Mouse (Mus musculus): ENCODE results near the gene Cited1. TPM values are rescaled to one million over a fixed set of nuclear protein-coding genes. Genes with fewer than 3 reads are reported as not detected.
A peak's percentile ranks its signal among the peaks of the same experiment; 100 is the strongest.

The Cited1 gene
- total and polyA plus RNA-seq, 3 experiments = not detected

- H3K79me2 ChIP-seq (ENCODE audit: control insufficient read depth, insufficient read depth, low read length, poor library complexity) = no peaks in the 10 kb centered on the region
- H3K4me1 ChIP-seq (ENCODE audit: control insufficient read depth in 1 of 2, insufficient read depth in 2 of 2, low read length in 2 of 2) = no peaks in the 10 kb centered on the region
- H3K4me3 ChIP-seq (ENCODE audit: control insufficient read depth in 1 of 2, insufficient read depth in 1 of 2, low read depth in 2 of 2, low read length in 2 of 2) = no peak overlapping the region
- DNase-seq (ENCODE audit: low read depth, low spot score) = no peak
- H3K36me3 ChIP-seq (ENCODE audit: control insufficient read depth in 1 of 2, insufficient read depth in 2 of 2, low read length in 2 of 2) = no peaks in the 10 kb centered on the region
- no peak overlapping the region for H3K27ac ChIP-seq (ENCODE audit: control insufficient read depth, low read depth, low read length)
- TF ChIP-seq USF1 (IDR thresholded peaks at IDR 0.05; ENCODE audit: low read depth, low read length) (no peak), RCOR1 (IDR thresholded peaks at IDR 0.05; ENCODE audit: low read depth, low read length) (no peak), HCFC1 (IDR thresholded peaks at IDR 0.05; ENCODE audit: low read depth, low read length) (no peak), TAL1 (IDR thresholded peaks at IDR 0.05; ENCODE audit: low read length) (no peak), POLR2AphosphoS5 (IDR thresholded peaks at IDR 0.05; ENCODE audit: borderline replicate concordance, low read depth, low read length) (no peak), MYC (IDR thresholded peaks at IDR 0.05; ENCODE audit: low read depth, low read length) (no peak), BHLHE40 (IDR thresholded peaks at IDR 0.05; ENCODE audit: borderline replicate concordance, low read depth, low read length) (no peak)
- H3K9me3 ChIP-seq (replicated peaks; ENCODE audit: insufficient read depth, low read length) = no peaks in the 10 kb centered on the region
- H3K9ac ChIP-seq (ENCODE audit: control insufficient read depth, low read depth, low read length, poor library complexity, severe bottlenecking) = no peak overlapping the region
- no peaks in the 10 kb centered on the region for H3K27me3 ChIP-seq (ENCODE audit: control insufficient read depth in 1 of 2, insufficient read depth in 2 of 2, low read length in 2 of 2)
These were observed 1.7 kb downstream of the Cited1 start for GRCm38 (mm10) chrX:102250150-102250890.

GRCm38 (mm10) chrX:102244334-102244733 is 7.6 kb downstream of the Cited1 start:
- Histone ChIP-seq H3K4me1 (ENCODE audit: control insufficient read depth in 1 of 2, insufficient read depth in 2 of 2, low read length in 2 of 2) (no peaks in the 10 kb centered on the region), H3K4me3 (ENCODE audit: control insufficient read depth in 1 of 2, insufficient read depth in 1 of 2, low read depth in 2 of 2, low read length in 2 of 2) (no peak overlapping the region), H3K9me3 (replicated peaks; ENCODE audit: insufficient read depth, low read length) (no peaks in the 10 kb centered on the region), H3K27ac (ENCODE audit: control insufficient read depth, low read depth, low read length) (no peak overlapping the region), H3K9ac (ENCODE audit: control insufficient read depth, low read depth, low read length, poor library complexity, severe bottlenecking) (no peak overlapping the region), H3K27me3 (ENCODE audit: control insufficient read depth in 1 of 2, insufficient read depth in 2 of 2, low read length in 2 of 2) (no peaks in the 10 kb centered on the region), H3K79me2 (ENCODE audit: control insufficient read depth, insufficient read depth, low read length, poor library complexity) (no peaks in the 10 kb centered on the region), H3K36me3 (ENCODE audit: control insufficient read depth in 1 of 2, insufficient read depth in 2 of 2, low read length in 2 of 2) (no peaks in the 10 kb centered on the region)
- DNase-seq (ENCODE audit: low read depth, low spot score) = no peak
- TF ChIP-seq TAL1 (IDR thresholded peaks at IDR 0.05; ENCODE audit: low read length) (no peak), RCOR1 (IDR thresholded peaks at IDR 0.05; ENCODE audit: low read depth, low read length) (no peak), TCF12 (IDR thresholded peaks at IDR 0.05; ENCODE audit: low read depth, low read length) (no peak), RAD21 (IDR thresholded peaks at IDR 0.05; ENCODE audit: low read depth, low read length) (no peak; the same call in 1 of the 2 replicates), GABPA (IDR thresholded peaks at IDR 0.05; ENCODE audit: low read depth, low read length) (no peak), ETS1 (IDR thresholded peaks at IDR 0.05; ENCODE audit: low read depth, low read length) (no peak)

- H3K27ac ChIP-seq (ENCODE audit: control insufficient read depth, low read depth, low read length) = no peak overlapping the region
- 0 out of 2 replicates have a peak overlapping the region, but pooled peaks have one; percentile 18 for H3K9ac ChIP-seq (ENCODE audit: control insufficient read depth, low read depth, low read length, poor library complexity, severe bottlenecking)
- H3K36me3 ChIP-seq (ENCODE audit: control insufficient read depth in 1 of 2, insufficient read depth in 2 of 2, low read length in 2 of 2) = no peaks in the 10 kb centered on the region
- DNase-seq (ENCODE audit: low read depth, low spot score) = peak; percentile 81
- TF ChIP-seq UBTF (IDR thresholded peaks at IDR 0.05; ENCODE audit: borderline replicate concordance, insufficient read depth, low read depth, low read length) = no peak
- no peak for TF ChIP-seq TAL1 (IDR thresholded peaks at IDR 0.05; ENCODE audit: low read length)
- TF ChIP-seq SMC3 (IDR thresholded peaks at IDR 0.05; ENCODE audit: low read depth, low read length) = peak; percentile 85
- TF ChIP-seq CTCF (IDR thresholded peaks at IDR 0.05 in 2 of 3, conservative IDR thresholded peaks at IDR 0.05 in 1 of 3; ENCODE audit: control insufficient read depth in 1 of 3, insufficient read depth in 1 of 3, low read depth in 2 of 3, low read length in 3 of 3, poor library complexity in 1 of 3, severe bottlenecking in 1 of 3) = peak; percentile 58 to 83 (median 69)
- no peak for TF ChIP-seq POLR2A (IDR thresholded peaks at IDR 0.05; ENCODE audit: control insufficient read depth in 1 of 2, insufficient read depth in 1 of 2, low read depth in 1 of 2, low read length in 2 of 2, poor library complexity in 1 of 2)
- peak; percentile 83 for TF ChIP-seq RAD21 (IDR thresholded peaks at IDR 0.05; ENCODE audit: low read depth, low read length)
- peak; percentile 81 for TF ChIP-seq ZC3H11A (IDR thresholded peaks at IDR 0.05; ENCODE audit: low read depth, low read length)
- TF ChIP-seq BHLHE40 (IDR thresholded peaks at IDR 0.05; ENCODE audit: borderline replicate concordance, low read depth, low read length) = no peak
- no peak for TF ChIP-seq ETS1 (IDR thresholded peaks at IDR 0.05; ENCODE audit: low read depth, low read length)
- no peaks in the 10 kb centered on the region for H3K79me2 ChIP-seq (ENCODE audit: control insufficient read depth, insufficient read depth, low read length, poor library complexity)
- no peaks in the 10 kb centered on the region for H3K9me3 ChIP-seq (replicated peaks; ENCODE audit: insufficient read depth, low read length)
- H3K27me3 ChIP-seq (ENCODE audit: control insufficient read depth in 1 of 2, insufficient read depth in 2 of 2, low read length in 2 of 2) = no peaks in the 10 kb centered on the region
- no peak overlapping the region for H3K4me3 ChIP-seq (ENCODE audit: control insufficient read depth in 1 of 2, insufficient read depth in 1 of 2, low read depth in 2 of 2, low read length in 2 of 2)
- H3K4me1 ChIP-seq (ENCODE audit: control insufficient read depth in 1 of 2, insufficient read depth in 2 of 2, low read length in 2 of 2) = no peaks in the 10 kb centered on the region
These were observed 32.9 kb downstream of the Cited1 start for GRCm38 (mm10) chrX:102219126-102219525.
